Mouse (Mus musculus) bone marrow, adult 2 months (tissue): ENCODE results near the gene Fdps.

Source experiments
- CTCF ChIP-seq: fragments of 200-500 bp; IDR thresholded peaks from 2 replicates; pipeline ENCODE4 v1.5.1; 2011; ENCODE audit warnings: low read length, control low read depth; ENCODE audit not compliant: control insufficient read depth, insufficient read depth
- POLR2A ChIP-seq: fragments of 200-500 bp; IDR thresholded peaks from 2 replicates; pipeline ENCODE4 v1.6.1; 2011; ENCODE audit warnings: low read depth, mild to moderate bottlenecking, control low read depth, low read length, borderline replicate concordance; ENCODE audit not compliant: control insufficient read depth

DNA sequence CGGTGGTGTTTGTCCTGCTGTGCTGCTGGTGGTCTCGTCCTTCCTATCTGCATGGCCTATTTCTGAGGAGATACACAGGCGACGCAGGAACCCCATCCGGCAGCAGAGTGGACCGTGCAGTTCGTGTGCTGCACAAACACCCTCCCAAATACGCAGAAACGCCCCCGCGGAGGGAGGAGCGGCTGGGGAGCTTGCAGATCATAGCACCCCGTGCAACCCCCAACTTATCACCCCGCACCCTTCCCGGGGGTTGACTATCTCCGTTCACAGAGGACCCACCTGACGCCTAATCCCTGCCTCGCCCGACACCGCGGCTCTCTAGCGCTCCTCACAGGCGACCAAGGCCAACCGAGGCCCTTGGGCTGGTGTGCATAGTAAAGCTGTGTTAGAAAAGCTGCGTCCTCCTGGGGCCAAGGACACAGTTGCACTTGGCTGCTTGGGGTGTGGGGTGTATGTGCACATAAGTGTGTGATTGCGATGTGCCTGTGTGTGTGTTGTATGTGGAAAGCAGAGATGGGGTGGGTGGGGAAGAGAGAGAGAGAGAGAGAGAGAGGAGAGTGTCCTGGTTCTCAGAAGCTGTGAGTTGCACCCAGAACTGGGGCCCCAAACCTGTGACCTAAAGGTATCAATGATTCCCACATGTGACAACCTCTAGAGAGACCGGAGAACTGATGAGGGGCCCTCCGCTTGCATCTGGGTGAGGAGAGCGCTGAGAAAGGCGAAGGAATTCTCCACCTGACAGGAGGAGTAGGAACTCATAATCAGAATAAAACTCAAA lies 30.7 kb upstream of the Fdps start:
- peak; percentile 28; the same call in 1 of the 2 replicates for TF ChIP-seq CTCF
- no peak for TF ChIP-seq POLR2A
